Mouse (Mus musculus): ENCODE measurements around the gene Gm47791.

Gm47791 gene

DNA sequence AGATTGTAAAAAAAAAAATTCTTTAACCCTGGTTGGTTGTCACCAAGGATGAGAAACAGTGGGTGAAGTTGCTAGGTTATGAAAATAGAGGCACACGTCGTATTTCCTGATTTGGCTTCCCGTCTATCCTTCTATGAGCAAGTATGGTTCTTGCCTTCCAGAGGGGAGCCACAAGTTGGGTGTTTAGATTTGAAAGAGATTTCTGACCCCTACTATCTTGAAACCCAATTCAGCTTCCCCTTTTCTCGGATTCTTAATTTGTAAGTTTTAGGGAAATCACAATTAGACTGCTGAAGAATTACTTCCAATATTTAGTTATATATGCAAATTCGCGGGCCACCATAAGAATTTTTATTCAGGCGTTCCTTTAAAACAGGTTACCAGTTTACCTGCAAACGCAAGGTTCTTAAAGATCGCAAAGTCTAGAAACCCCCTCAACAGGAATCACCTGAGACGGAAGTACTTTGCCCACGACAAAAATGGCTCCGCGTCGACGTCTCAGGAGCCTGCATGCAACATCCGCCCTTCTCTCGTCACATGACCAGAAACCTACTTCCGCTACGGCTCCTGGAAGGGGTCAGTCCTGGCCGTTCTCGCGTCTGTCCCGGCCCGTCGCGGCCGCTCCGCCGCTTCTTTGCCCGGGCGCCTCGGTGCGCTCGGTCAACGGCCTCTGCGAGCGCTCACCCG is 46.6 kb downstream of the Gm47791 start, which contains the start of gene Mff:
Mff (plus strand) TSS at position 552 of the 687 bp plus-strand sequence.
- DNase-seq (ENCODE audit: low spot score in 2 of 2), result peak; percentile 94 to 97
